Mouse (Mus musculus): ENCODE results near the gene Tpcn1.

Tpcn1 gene

GRCm38 (mm10) chr5:120579211-120579897 lies 9.1 kb downstream of the Tpcn1 start:
- DNase-seq (ENCODE audit: low spot score in 2 of 2) = no peak

- no peak for DNase-seq (ENCODE audit: low spot score in 2 of 2)
Observed at GRCm38 (mm10) chr5:120578504-120579081, 9.9 kb downstream of the Tpcn1 start.

DNA sequence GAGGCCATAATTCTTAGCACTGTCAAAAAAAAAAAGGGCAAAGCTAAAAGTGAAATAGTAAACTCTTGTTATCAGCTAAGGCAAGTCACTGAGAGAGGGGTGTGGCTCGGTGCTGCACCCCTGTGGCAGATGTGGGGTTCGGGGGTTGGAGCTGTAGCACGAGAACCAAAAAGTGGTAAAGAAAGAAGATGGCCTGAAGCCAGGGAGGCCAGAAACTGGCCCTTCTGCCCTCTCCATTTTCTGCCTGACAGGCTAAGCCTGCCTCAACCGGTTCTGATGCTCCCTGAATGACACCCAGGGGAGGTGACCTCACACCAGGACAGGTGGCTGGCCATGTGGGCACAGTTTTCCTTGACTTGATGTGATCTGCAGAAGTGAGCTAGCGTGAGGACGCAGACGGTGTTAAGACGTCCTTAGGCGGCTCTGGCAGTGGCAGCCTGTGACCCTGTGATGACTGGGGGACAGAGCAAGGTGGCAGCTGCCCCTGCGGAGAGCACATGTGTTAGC lies 10.5 kb downstream of the Tpcn1 start:
- DNase-seq (ENCODE audit: low spot score in 2 of 2) = no peak

DNA sequence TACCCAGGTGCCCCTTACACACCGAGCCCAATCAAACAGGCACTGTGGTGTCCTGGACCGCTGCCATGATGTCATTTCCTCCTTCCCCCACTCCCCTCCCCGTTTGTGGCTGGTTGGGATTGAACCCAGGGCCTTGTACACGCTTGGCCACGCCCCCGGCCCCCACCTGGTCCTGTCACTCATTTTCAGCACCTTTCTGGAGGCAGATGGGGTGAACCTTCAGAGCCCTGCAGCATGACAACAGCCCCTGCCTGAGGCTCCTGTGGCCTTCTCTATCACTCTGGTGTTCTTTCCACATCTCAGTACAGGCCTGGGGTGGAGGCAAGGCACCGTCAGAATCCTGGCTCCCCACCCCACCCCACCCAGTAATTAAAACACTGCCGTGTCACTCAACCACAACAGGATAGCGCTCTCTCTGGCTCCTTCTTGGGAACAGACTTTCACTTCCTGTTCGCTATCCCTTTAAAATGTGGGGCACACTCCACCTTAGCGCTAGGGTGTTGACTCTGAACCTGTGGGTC lies 11.6 kb downstream of the Tpcn1 start:
- DNase-seq (ENCODE audit: low spot score in 2 of 2) = no peak

- no peak for DNase-seq (ENCODE audit: low spot score in 2 of 2)
Observed at GRCm38 (mm10) chr5:120574469-120575063, 13.9 kb downstream of the Tpcn1 start.

- no peak for DNase-seq (ENCODE audit: low spot score in 2 of 2)
Observed at GRCm38 (mm10) chr5:120571056-120571740, 17.3 kb downstream of the Tpcn1 start.

GRCm38 (mm10) chr5:120570289-120570897 lies 18.1 kb downstream of the Tpcn1 start:
- DNase-seq (ENCODE audit: low spot score in 2 of 2) = no peak

GRCm38 (mm10) chr5:120569791-120570190 lies 18.7 kb downstream of the Tpcn1 start:
- no peak for DNase-seq (ENCODE audit: low spot score in 2 of 2)

DNA sequence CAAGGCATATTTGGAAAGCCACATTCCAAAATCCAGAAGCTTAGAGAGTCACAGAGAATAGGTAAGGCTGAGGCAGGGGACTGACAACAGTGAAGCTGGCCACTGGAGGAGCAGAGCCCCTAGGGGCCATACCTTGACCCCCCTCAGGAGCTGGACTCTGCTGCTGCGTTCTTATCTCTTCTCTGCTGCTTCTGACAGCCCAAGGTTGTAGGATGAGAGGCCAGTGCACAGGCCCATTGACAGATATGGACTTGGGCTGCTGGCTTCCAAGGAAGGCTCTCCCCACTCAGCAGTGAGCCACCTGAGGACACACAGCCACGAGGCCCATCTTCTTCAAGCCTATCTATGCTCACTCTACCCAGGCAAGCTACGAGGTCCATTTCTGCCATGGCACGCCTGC lies 19.5 kb downstream of the Tpcn1 start:
- no peak for DNase-seq (ENCODE audit: low spot score in 2 of 2)

- no peak for DNase-seq (ENCODE audit: low spot score in 2 of 2)
Observed at GRCm38 (mm10) chr5:120568336-120568768, 20.1 kb downstream of the Tpcn1 start.

GRCm38 (mm10) chr5:120567761-120568211 lies 20.7 kb downstream of the Tpcn1 start:
- no peak for DNase-seq (ENCODE audit: low spot score in 2 of 2)

- DNase-seq (ENCODE audit: low spot score in 2 of 2) = no peak
Observed at GRCm38 (mm10) chr5:120567253-120567701, 21.2 kb downstream of the Tpcn1 start.

GRCm38 (mm10) chr5:120566681-120567252 lies 21.7 kb downstream of the Tpcn1 start:
- no peak for DNase-seq (ENCODE audit: low spot score in 2 of 2)

GRCm38 (mm10) chr5:120566101-120566500 lies 22.4 kb downstream of the Tpcn1 start:
- no peak for DNase-seq (ENCODE audit: low spot score in 2 of 2)

DNA sequence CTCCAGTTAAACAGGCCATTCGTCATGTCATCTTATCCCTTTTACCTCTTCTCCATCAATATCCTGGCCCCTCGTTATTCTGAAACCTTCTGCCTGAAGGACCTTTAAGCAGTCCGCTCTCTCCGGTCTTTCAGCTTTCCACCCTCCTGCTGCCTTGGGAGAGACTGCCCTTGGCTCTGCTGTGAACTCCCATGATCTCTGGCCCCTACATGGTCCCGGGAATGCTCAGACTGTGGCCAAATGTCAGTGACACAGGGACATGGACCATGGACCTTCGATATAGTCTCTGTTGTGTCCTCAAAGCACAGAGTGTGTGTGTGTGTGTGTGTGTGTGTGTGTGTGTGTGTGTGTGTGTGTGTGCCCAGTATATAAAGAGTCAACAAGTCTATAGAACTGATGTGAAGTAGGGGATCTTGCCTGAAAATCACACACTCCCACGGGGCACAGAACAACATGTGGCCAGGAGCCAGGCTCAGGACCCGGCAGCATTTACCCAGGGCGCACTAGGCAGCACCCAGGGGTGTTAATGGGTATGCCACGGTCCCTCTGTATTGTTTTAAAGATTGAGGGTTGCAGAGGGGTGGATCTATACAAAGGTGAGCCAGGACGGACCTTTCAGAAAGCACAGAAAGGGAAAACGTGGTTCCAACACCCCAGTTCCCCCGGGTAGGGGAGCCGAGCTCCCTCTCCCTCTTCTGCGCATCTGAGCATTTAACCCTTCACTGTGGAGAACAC lies 23.1 kb downstream of the Tpcn1 start:
- no peak for DNase-seq (ENCODE audit: low spot score in 2 of 2)

DNA sequence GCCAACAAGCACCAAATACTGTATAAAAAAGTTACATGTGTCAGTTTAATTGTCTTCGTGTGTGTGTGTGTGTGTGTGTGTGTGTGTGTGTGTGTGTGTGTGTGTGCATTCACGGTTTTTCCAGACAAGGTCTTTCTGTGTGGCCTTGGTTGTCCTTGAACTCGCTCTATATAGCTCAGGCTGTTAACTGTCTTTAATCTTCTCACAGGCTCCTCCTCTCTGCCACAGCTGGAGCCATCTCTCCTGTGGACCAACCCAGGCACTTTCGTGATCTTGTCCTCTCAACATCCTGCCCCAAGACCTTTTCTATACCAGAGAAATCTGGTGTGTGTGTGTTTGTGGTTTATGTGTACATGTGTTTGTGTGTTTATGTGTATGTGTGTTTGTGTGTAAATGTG lies 24.6 kb downstream of the Tpcn1 start:
- no peak for DNase-seq (ENCODE audit: low spot score in 2 of 2)

DNA sequence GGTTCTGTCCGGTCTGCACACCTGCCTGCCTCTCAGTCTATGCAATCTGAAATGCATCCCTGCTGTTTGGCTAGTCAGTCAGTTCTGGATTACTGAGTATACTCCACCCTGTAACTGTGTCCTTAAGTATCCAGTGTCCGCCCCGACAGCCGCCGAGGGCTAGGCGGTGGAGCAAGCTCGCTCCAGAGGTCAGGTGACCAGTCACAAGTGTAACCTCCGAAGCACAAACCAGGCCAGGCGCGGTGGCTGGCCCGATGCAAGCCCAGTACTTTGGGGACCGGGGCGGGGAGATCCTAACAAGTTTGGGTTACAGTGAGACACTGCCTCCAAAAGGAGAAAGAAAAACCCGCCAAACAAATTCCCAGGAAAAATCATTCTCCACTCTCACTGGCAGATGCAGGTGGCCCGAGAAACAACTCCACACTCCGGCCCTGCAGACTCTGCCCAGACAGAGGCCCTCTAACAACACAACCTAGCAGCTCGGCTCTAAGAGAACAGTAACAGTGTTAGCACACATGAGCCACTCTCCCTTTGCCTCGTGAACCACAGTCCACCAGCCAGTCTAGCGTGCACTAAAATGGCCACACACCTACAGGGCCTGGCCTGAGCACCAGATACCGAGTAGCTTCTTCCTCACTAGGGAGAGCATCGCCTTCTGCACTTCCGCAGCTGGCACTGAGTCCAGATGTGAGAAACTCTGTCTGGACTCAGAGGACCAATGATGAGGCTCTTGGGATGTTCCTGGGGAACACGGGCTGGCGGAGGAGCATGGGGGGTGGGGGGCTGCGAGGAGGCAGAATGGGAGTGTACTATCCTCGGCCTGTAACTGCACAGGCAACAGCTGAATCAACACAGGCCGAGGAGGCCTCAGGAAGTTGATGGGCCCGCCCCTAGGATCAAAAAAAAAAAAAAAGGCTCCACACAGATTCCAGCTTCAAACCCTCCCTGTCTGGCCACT lies 25.2 kb downstream of the Tpcn1 start:
- no peak for DNase-seq (ENCODE audit: low spot score in 2 of 2)

- DNase-seq (ENCODE audit: low spot score in 2 of 2) = no peak
Observed at GRCm38 (mm10) chr5:120560616-120561311, 27.7 kb downstream of the Tpcn1 start.

DNA sequence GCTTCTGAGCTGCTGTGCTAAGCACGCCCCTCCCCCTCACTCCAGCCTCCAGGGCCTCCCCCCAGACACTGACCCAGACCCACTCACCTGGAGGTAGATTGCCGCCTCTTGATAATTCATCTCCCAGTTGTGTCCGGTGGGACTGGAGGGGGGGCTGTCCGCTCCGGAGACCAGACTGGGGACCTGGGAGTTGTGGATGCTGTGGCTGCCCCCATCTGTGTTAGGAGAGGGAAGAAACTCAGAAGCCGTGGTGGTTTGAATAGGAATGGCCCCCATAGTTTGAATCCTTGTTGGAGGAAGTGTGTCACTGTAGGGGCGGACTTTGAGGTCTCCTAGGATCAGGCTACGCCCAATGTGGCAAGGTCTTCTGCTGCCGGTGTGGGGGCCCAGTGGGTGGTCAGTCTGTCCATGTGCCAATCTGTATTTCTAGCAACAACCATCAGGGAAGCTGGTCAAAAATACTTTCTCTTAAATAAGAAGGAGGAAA lies 28.3 kb downstream of the Tpcn1 start:
- no peak for DNase-seq (ENCODE audit: low spot score in 2 of 2)

Measured in left cerebral cortex, adult 9 months (tissue).